ENCODE assay signal across 32 mouse cellular contexts in genomic region chr13:112532235-112532634, GRCm38 (mm10).
"Had no signal": no experiment of that assay in that cellular context is flagged by ENCODE, and none has a peak within 500 bp of the region (broad histone marks: within the 10 kb centered on the region; RNA-seq: fewer than 3 reads in every experiment).

No protein-coding gene starts in this region.

- ATAC-seq: liver, embryonic 12.5 days; liver, postnatal 0 days; lung, postnatal 0 days; midbrain, embryonic 13.5 days; midbrain, embryonic 15.5 days; midbrain, embryonic 16.5 days had no signal

- H3K9ac ChIP-seq: limb, embryonic 12.5 days; limb, embryonic 13.5 days; limb, embryonic 15.5 days; liver, embryonic 12.5 days; liver, embryonic 13.5 days; liver, embryonic 14.5 days; liver, embryonic 15.5 days; liver, postnatal 0 days; lung, embryonic 14.5 days; lung, embryonic 15.5 days; midbrain, embryonic 12.5 days; midbrain, embryonic 13.5 days; midbrain, embryonic 15.5 days; neural tube, embryonic 12.5 days had no signal

- H3K4me1 ChIP-seq: limb, embryonic 12.5 days; liver, embryonic 12.5 days; liver, embryonic 13.5 days; liver, embryonic 15.5 days; lung, embryonic 15.5 days; midbrain, embryonic 10.5 days; midbrain, embryonic 12.5 days; midbrain, embryonic 15.5 days; neural tube, embryonic 12.5 days had no signal

- H3K27ac ChIP-seq: limb, embryonic 10.5 days; limb, embryonic 12.5 days; limb, embryonic 13.5 days; limb, embryonic 15.5 days; liver, embryonic 12.5 days; liver, embryonic 13.5 days; liver, embryonic 14.5 days; liver, embryonic 15.5 days; lung, embryonic 15.5 days; macrophage; midbrain, embryonic 10.5 days; midbrain, embryonic 12.5 days; midbrain, embryonic 13.5 days; midbrain, embryonic 15.5 days; neural tube, embryonic 12.5 days had no signal

- H3K36me3 ChIP-seq: limb, embryonic 10.5 days; limb, embryonic 12.5 days; limb, embryonic 13.5 days; limb, embryonic 15.5 days; liver, embryonic 12.5 days; liver, embryonic 13.5 days; liver, embryonic 15.5 days; lung, embryonic 15.5 days; midbrain, embryonic 10.5 days; midbrain, embryonic 12.5 days; midbrain, embryonic 13.5 days; midbrain, embryonic 15.5 days; neural tube, embryonic 12.5 days had no signal

- H3K4me2 ChIP-seq: limb, embryonic 12.5 days; limb, embryonic 13.5 days; limb, embryonic 15.5 days; liver, embryonic 11.5 days; liver, embryonic 12.5 days; liver, embryonic 13.5 days; liver, embryonic 15.5 days; lung, embryonic 14.5 days; lung, embryonic 15.5 days; midbrain, embryonic 11.5 days; midbrain, embryonic 12.5 days; midbrain, embryonic 13.5 days; midbrain, embryonic 15.5 days; neural tube, embryonic 12.5 days had no signal

- H3K27me3 ChIP-seq: limb, embryonic 12.5 days; limb, embryonic 13.5 days; limb, embryonic 15.5 days; liver, embryonic 12.5 days; liver, embryonic 13.5 days; liver, embryonic 15.5 days; lung, embryonic 15.5 days; midbrain, embryonic 12.5 days; midbrain, embryonic 13.5 days; midbrain, embryonic 15.5 days; neural tube, embryonic 12.5 days had no signal

- H3K4me3 ChIP-seq: limb, embryonic 10.5 days; limb, embryonic 12.5 days; limb, embryonic 13.5 days; limb, embryonic 15.5 days; liver, embryonic 12.5 days; liver, embryonic 13.5 days; liver, embryonic 15.5 days; lung, embryonic 15.5 days; megakaryocyte, embryonic 14.5 days; midbrain, embryonic 10.5 days; midbrain, embryonic 12.5 days; midbrain, embryonic 13.5 days; midbrain, embryonic 15.5 days; myocyte; neural tube, embryonic 12.5 days had no signal

- DNase-seq: left cerebral cortex, postnatal 4 days; liver; liver, embryonic 13.5 days; liver, postnatal 0 days; lung, adult 18-20 months; lung, adult 2 months; lung, embryonic 14.5 days; lung, postnatal 10 days; lung, postnatal 14 days; lung, postnatal 36 days; lung, postnatal 4 days; midbrain, embryonic 14.5 days had no signal

- H3K9me3 ChIP-seq: limb, embryonic 10.5 days; limb, embryonic 12.5 days; limb, embryonic 13.5 days; limb, embryonic 15.5 days; liver, embryonic 12.5 days; liver, embryonic 13.5 days; liver, embryonic 15.5 days; lung, embryonic 15.5 days; megakaryocyte, embryonic 14.5 days; midbrain, embryonic 10.5 days; midbrain, embryonic 12.5 days; midbrain, embryonic 13.5 days; midbrain, embryonic 15.5 days; neural tube, embryonic 12.5 days had no signal
